Mouse (Mus musculus): Measurements from ENCODE around the gene Atad3a. TPM values are rescaled to one million over a fixed set of nuclear protein-coding genes. Genes with fewer than 3 reads are reported as not detected.
"Not testable (repeated sequence)": the region's sequence is repeated elsewhere in the genome, so short reads cannot be mapped to it uniquely, and the experiment has no call there.

Gene Atad3a
- polyA plus RNA-seq, 1 experiment from 2014 or later, result 150 TPM

DNA sequence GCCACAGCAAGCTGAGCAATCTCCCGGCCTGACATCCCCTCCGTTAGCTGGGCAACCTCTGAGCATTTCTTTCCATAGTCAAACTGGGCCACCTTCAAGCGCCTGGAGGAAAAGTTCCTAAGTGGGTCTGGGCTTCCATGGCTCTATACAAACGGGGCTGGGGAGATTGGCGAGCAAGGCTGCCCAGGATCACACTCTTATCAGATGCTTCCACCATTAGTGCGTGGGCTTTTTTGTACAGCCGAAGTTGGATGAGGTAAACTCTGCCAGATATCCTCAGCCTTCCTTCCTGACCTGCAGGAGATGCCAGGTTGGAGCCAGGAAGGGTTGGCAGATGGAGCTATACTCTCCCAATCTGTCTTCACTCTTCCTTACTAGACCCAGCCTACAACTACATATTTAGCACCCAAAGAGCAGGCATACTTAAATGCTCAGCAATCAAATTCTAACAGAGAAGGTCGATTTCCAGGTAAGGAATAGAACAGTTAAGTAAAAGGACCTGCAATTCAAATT lies 14.8 kb downstream of the Atad3a start:
- no peak overlapping the region for H3K9ac ChIP-seq (ENCODE audit: low read depth, low read length)
- H3K27ac ChIP-seq (ENCODE audit: low read length), result no peak overlapping the region
- no peak for ATAC-seq
- H3K36me3 ChIP-seq (ENCODE audit: control insufficient read depth, insufficient read depth, low read length), result peaks cover 36% of the 10 kb centered on the region
- H3K27me3 ChIP-seq (replicated peaks; ENCODE audit: control insufficient read depth, insufficient read depth, low read length), result no peaks in the 10 kb centered on the region
- WGBS, result 86% methylated on average over 8 of the region's 8 CpGs
- H3K9me3 ChIP-seq (ENCODE audit: control insufficient read depth, low read length), result no peaks in the 10 kb centered on the region
- no peak overlapping the region for H3K4me2 ChIP-seq (ENCODE audit: low read depth, low read length)
- no peak overlapping the region for H3K4me3 ChIP-seq (ENCODE audit: low read length)
- no peaks in the 10 kb centered on the region for H3K4me1 ChIP-seq (ENCODE audit: control insufficient read depth, insufficient read depth, low read length)

- 96% methylated on average over 5 of the region's 5 CpGs for WGBS
- no peak overlapping the region for H3K9ac ChIP-seq (ENCODE audit: low read depth, low read length)
- peaks cover 32% of the 10 kb centered on the region for H3K36me3 ChIP-seq (ENCODE audit: control insufficient read depth, insufficient read depth, low read length)
- no peak overlapping the region for H3K27ac ChIP-seq (ENCODE audit: low read length)
- no peaks in the 10 kb centered on the region for H3K27me3 ChIP-seq (replicated peaks; ENCODE audit: control insufficient read depth, insufficient read depth, low read length)
- H3K4me3 ChIP-seq (ENCODE audit: low read length), result no peak overlapping the region
- ATAC-seq, result no peak
- H3K4me1 ChIP-seq (ENCODE audit: control insufficient read depth, insufficient read depth, low read length), result no peaks in the 10 kb centered on the region
- no peaks in the 10 kb centered on the region for H3K9me3 ChIP-seq (ENCODE audit: control insufficient read depth, low read length)
- no peak overlapping the region for H3K4me2 ChIP-seq (ENCODE audit: low read depth, low read length)
These were observed 15.8 kb downstream of the Atad3a start for GRCm38 (mm10) chr4:155745136-155745535.

DNA sequence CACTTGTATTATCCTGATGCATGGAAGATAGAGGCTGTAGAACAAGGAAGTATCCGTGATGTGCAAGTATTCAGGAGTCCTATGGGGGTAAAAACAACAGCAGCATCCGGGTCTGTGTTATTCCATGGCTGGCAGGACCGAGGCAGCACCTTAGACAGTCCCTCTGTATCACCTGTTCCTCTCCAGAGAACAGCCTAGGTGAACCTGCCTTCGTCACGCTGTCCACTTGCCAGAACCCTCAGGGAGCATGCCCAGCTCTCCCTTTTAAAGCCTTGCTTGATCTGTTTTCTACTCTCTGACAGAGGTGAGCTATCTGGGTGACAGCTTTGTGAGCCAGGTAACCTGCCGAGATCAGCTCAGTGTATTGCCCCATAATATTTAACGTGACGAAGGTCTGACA lies 16.4 kb downstream of the Atad3a start:
- no peaks in the 10 kb centered on the region for H3K9me3 ChIP-seq (ENCODE audit: control insufficient read depth, low read length)
- H3K4me3 ChIP-seq (ENCODE audit: low read length), result no peak overlapping the region
- no peak overlapping the region for H3K4me2 ChIP-seq (ENCODE audit: low read depth, low read length)
- no peaks in the 10 kb centered on the region for H3K27me3 ChIP-seq (replicated peaks; ENCODE audit: control insufficient read depth, insufficient read depth, low read length)
- H3K27ac ChIP-seq (ENCODE audit: low read length), result no peak overlapping the region
- H3K9ac ChIP-seq (ENCODE audit: low read depth, low read length), result no peak overlapping the region
- peaks cover 26% of the 10 kb centered on the region for H3K36me3 ChIP-seq (ENCODE audit: control insufficient read depth, insufficient read depth, low read length)
- no peak for ATAC-seq
- H3K4me1 ChIP-seq (ENCODE audit: control insufficient read depth, insufficient read depth, low read length), result no peaks in the 10 kb centered on the region
- WGBS, result 90% methylated on average over 8 of the region's 8 CpGs

- no peak for ATAC-seq
- H3K4me1 ChIP-seq (ENCODE audit: control insufficient read depth, insufficient read depth, low read length), result no peaks in the 10 kb centered on the region
- no peak overlapping the region for H3K4me2 ChIP-seq (ENCODE audit: low read depth, low read length)
- H3K27ac ChIP-seq (ENCODE audit: low read length), result no peak overlapping the region
- H3K36me3 ChIP-seq (ENCODE audit: control insufficient read depth, insufficient read depth, low read length), result peaks cover 14% of the 10 kb centered on the region
- no peak overlapping the region for H3K4me3 ChIP-seq (ENCODE audit: low read length)
- H3K27me3 ChIP-seq (replicated peaks; ENCODE audit: control insufficient read depth, insufficient read depth, low read length), result no peaks in the 10 kb centered on the region
- H3K9ac ChIP-seq (ENCODE audit: low read depth, low read length), result no peak overlapping the region
- H3K9me3 ChIP-seq (ENCODE audit: control insufficient read depth, low read length), result no peaks in the 10 kb centered on the region
- 94% methylated on average over 5 of the region's 5 CpGs for WGBS
These were observed 18.2 kb downstream of the Atad3a start for GRCm38 (mm10) chr4:155742684-155743083.

DNA sequence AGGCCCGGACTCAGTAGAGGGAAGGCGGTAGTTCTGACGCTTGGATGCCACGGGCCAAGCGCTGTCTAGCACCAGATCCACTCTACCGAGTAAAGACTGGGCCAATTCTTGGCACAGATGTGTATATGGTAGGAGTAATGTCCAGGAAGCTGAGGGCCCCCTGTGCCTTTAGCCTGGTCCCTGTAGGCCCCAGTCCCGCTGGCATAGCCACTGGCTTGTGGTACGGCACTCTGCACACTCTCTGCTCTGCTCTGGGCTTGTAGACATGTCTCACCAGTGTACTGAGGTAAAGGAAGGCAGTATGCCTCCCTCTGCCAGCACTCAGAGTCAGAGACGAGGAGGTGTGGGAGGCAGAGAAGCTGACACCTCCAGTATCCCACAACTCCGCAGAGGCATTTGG lies 20.2 kb downstream of the Atad3a start:
- H3K9ac ChIP-seq (ENCODE audit: low read depth, low read length); H3K36me3 ChIP-seq (ENCODE audit: control insufficient read depth, insufficient read depth, low read length); ATAC-seq; H3K27me3 ChIP-seq (replicated peaks; ENCODE audit: control insufficient read depth, insufficient read depth, low read length); H3K4me2 ChIP-seq (ENCODE audit: low read depth, low read length); H3K27ac ChIP-seq (ENCODE audit: low read length); H3K9me3 ChIP-seq (ENCODE audit: control insufficient read depth, low read length); H3K4me3 ChIP-seq (ENCODE audit: low read length); H3K4me1 ChIP-seq (ENCODE audit: control insufficient read depth, insufficient read depth, low read length): not testable (repeated sequence)
- 90% methylated on average over 10 of the region's 10 CpGs for WGBS

GRCm38 (mm10) chr4:155739741-155740636 lies 20.9 kb downstream of the Atad3a start:
- Histone ChIP-seq H3K9ac (ENCODE audit: low read depth, low read length) (no peak overlapping the region), H3K36me3 (ENCODE audit: control insufficient read depth, insufficient read depth, low read length) (peaks cover 8% of the 10 kb centered on the region), H3K27ac (ENCODE audit: low read length) (no peak overlapping the region), H3K4me3 (ENCODE audit: low read length) (no peak overlapping the region), H3K4me2 (ENCODE audit: low read depth, low read length) (no peak overlapping the region), H3K9me3 (ENCODE audit: control insufficient read depth, low read length) (no peaks in the 10 kb centered on the region), H3K27me3 (replicated peaks; ENCODE audit: control insufficient read depth, insufficient read depth, low read length) (no peaks in the 10 kb centered on the region), H3K4me1 (ENCODE audit: control insufficient read depth, insufficient read depth, low read length) (peaks cover 9% of the 10 kb centered on the region)
- 81% methylated on average over 37 of the region's 37 CpGs for WGBS
- peak; percentile 24; the same call in 1 of the 2 replicates for ATAC-seq

DNA sequence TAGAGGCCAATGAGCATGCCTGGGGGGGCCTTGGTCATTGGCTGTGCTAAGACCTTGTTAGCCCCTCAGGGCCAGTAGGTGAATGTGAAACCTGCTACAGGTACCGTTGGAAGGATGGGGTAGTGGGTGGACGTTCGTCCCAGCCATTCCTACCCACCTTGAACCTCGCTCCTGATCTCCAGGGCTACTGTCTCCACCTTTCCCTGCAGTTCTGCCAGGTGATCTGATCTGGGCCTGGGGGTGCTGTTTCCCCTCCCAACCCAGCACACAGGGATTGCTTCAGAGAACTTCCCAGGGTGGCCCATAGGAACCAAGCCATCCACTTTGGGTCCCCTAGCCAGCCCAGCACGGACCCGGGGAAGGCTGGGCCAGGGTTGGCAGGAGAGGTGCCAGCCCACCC lies 21.7 kb downstream of the Atad3a start:
- Histone ChIP-seq H3K9me3 (ENCODE audit: control insufficient read depth, low read length) (no peaks in the 10 kb centered on the region), H3K4me1 (ENCODE audit: control insufficient read depth, insufficient read depth, low read length) (peaks cover 11% of the 10 kb centered on the region), H3K9ac (ENCODE audit: low read depth, low read length) (no peak overlapping the region), H3K36me3 (ENCODE audit: control insufficient read depth, insufficient read depth, low read length) (peaks cover 5% of the 10 kb centered on the region; the same call in 1 of the 2 replicates), H3K4me2 (ENCODE audit: low read depth, low read length) (no peak overlapping the region), H3K27me3 (replicated peaks; ENCODE audit: control insufficient read depth, insufficient read depth, low read length) (no peaks in the 10 kb centered on the region), H3K4me3 (ENCODE audit: low read length) (no peak overlapping the region), H3K27ac (ENCODE audit: low read length) (no peak overlapping the region)
- no peak for ATAC-seq
- WGBS, result 83% methylated on average over 6 of the region's 6 CpGs

- Histone ChIP-seq H3K4me1 (ENCODE audit: control insufficient read depth, insufficient read depth, low read length) (peaks cover 17% of the 10 kb centered on the region), H3K4me3 (ENCODE audit: low read length) (no peak overlapping the region), H3K27me3 (replicated peaks; ENCODE audit: control insufficient read depth, insufficient read depth, low read length) (no peaks in the 10 kb centered on the region), H3K9ac (ENCODE audit: low read depth, low read length) (no peak overlapping the region), H3K9me3 (ENCODE audit: control insufficient read depth, low read length) (no peaks in the 10 kb centered on the region), H3K4me2 (ENCODE audit: low read depth, low read length) (no peak overlapping the region), H3K36me3 (ENCODE audit: control insufficient read depth, insufficient read depth, low read length) (peaks cover 2% of the 10 kb centered on the region; the same call in 1 of the 2 replicates), H3K27ac (ENCODE audit: low read length) (no peak overlapping the region)
- ATAC-seq, result no peak
- 50% methylated on average over 8 of the region's 8 CpGs for WGBS
These were observed 22.6 kb downstream of the Atad3a start for GRCm38 (mm10) chr4:155738262-155738661.

GRCm38 (mm10) chr4:155736421-155736820 lies 24.5 kb downstream of the Atad3a start:
- H3K27me3 ChIP-seq (replicated peaks; ENCODE audit: control insufficient read depth, insufficient read depth, low read length), result no peaks in the 10 kb centered on the region
- no peaks in the 10 kb centered on the region for H3K9me3 ChIP-seq (ENCODE audit: control insufficient read depth, low read length)
- H3K36me3 ChIP-seq (ENCODE audit: control insufficient read depth, insufficient read depth, low read length), result 0 out of 2 replicates have a peak, but pooled peaks cover 3% of the 10 kb centered on the region
- WGBS, result 83% methylated on average over 5 of the region's 5 CpGs
- no peak overlapping the region for H3K4me2 ChIP-seq (ENCODE audit: low read depth, low read length)
- no peak overlapping the region for H3K27ac ChIP-seq (ENCODE audit: low read length)
- no peak overlapping the region for H3K4me3 ChIP-seq (ENCODE audit: low read length)
- peaks cover 17% of the 10 kb centered on the region for H3K4me1 ChIP-seq (ENCODE audit: control insufficient read depth, insufficient read depth, low read length)
- no peak for ATAC-seq
- no peak overlapping the region for H3K9ac ChIP-seq (ENCODE audit: low read depth, low read length)
